Mouse (Mus musculus): Measurements from ENCODE around the gene Trpc7.

Gene Trpc7

DNA sequence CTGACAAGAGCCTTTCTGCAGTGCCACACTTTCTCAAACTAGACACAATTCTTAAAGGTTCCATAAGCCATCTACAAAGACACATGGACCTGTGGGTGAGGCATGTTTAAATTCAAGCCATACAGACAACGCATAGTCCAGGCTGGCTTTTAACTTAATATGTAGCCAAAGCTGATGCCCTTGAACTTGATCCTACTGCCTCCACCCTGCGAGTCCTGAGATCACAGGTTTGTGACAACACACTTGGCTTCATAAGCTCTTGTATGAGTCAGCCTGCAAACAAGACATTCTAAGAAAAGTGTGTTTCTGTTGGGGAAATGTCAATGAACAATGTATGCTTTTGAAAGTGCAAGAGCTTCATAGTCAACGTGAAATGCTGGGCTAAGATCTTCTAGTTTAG, 102.9 kb downstream of the Trpc7 start:
- DNase-seq (ENCODE audit: low read depth, low spot score), result no peak

- no peak for DNase-seq (ENCODE audit: low read depth, low spot score)
Measured at GRCm38 (mm10) chr13:56790683-56791082, 105.1 kb downstream of the Trpc7 start.

DNA sequence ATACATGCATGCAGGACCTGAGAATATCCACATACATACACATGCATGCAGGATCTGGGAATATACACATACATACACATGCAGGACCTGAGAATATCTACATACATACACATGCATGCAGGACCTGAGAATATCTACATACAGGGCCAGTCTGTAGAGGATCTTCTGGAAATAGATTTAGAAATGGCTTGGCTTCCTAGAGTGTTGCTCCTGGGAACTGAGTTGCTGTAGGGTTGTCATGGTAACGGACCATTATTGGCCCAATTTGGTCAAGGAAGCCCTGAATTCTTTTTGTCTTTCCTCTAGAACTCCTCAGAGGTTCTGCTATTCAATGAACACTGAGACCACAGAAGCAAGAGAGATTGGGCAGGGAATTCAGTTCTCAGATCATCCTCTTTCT, 113.2 kb downstream of the Trpc7 start:
- peak; percentile 11 for DNase-seq (ENCODE audit: low read depth, low spot score)

DNA sequence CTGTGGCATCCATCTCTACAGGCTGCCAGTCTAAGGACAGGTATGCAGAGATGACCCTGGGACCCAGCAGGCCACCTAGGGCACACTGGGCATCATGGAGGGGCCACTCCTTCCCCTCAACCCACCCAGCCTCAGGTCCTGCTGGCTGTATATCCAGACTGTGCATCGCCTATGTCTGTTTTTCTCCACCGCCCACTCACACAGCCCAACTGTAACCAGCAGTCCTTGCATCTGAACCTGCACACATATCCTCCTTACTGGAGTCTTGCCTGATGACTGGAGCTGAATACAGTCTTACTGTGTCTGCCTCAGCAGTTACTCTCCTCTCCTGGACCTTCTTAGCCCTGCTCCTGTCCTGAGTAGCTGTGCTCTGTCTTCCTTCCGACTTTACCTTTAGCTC, 114.1 kb downstream of the Trpc7 start:
- DNase-seq (ENCODE audit: low read depth, low spot score), result no peak

- DNase-seq (ENCODE audit: low read depth, low spot score), result peak; percentile 21
Measured at GRCm38 (mm10) chr13:56780746-56781469, 114.9 kb downstream of the Trpc7 start.

DNA sequence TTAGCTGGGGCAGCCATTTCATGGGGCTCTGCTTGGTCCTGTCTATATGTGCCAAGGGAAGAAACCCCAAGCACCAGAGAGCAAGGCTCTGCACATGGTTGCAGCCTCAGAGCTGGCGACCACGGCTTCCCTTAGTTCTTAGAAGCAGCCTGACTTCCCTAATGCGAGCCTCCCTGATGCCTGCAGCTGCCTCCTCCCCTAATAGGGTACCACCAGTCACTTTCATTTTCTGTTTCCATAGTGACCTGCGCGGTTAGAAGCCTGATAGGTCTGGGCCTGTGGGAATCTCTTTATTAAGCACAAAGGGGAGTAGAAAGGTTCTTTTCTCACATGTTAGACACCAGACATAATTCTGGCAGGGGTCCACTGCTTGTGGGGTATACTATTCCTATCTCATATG, 121.5 kb downstream of the Trpc7 start:
- peak; percentile 16 for DNase-seq (ENCODE audit: low read depth, low spot score)

DNA sequence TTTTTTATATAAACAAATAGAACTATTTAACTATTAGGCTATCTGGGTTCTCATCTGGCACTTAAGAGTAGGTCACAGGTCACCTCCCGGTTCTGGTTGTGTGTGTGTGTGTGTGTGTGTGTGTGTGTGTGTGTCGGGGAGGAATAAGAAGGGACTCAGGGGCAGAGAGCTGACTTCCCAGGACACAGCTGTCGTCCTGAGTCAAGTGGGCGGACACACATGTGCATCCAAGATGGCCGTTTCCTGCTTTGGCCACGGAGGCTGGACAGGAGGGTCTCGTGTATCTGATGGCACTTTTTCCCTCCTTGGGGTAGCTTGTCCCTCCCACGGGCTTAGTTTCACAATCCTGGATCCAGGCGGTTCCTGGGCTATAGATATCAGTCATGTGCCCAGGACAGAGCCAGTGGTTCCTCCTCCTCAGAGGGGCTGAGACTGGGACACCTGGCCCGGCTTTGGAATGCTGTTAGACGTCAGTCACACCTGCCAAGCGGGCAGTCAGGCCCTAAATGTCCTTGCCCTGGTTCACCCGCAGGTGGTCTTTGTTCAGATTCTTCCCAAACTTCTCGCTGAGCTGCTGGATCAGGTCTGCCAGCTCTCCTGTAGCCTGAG, 122.4 kb downstream of the Trpc7 start:
- DNase-seq (ENCODE audit: low read depth, low spot score), result no peak

DNA sequence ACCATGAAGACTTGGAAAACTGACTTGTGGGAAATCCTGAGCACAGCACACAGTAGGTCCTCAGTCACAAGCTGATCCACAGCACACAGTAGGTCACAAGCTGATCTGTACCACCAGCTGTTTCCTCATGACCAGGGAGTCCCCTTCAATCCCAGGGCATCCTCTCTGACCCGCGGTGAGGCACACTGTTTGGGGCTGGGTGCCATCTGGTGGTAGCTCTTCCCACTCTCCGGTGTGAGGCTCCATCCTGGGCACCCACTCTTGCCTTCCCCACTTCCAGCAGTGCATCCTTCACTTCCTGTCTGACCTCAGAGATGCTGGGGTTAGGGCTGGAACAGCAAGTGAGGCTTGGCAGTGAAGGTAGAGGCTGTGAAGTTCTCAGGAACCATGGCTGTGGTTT, 123.2 kb downstream of the Trpc7 start:
- no peak for DNase-seq (ENCODE audit: low read depth, low spot score)

GRCm38 (mm10) chr13:56770786-56771185, 125.0 kb downstream of the Trpc7 start:
- DNase-seq (ENCODE audit: low read depth, low spot score), result peak; percentile 38

DNA sequence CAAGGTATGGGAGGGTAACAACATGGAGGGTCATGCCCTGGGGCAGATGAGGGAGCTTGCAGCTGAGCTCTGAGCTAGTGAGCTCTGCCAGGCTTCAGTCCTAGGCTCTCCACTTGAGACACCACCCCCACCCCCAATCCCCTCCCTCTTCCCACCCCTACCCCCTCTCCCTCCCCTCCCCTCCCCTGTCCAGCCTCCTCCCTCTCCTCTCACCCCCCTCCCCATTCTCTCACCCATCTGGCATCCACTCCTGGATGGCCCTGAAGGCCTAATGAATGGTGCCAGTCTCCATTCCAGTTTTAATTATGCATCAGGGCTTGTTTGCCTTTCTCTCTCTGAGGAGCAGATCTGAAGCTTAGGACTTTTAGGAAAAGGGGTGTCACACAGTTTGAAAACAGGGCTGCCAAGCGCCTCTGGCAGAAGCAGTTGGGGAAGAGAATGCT, 125.6 kb downstream of the Trpc7 start:
- DNase-seq (ENCODE audit: low read depth, low spot score), result no peak

DNA sequence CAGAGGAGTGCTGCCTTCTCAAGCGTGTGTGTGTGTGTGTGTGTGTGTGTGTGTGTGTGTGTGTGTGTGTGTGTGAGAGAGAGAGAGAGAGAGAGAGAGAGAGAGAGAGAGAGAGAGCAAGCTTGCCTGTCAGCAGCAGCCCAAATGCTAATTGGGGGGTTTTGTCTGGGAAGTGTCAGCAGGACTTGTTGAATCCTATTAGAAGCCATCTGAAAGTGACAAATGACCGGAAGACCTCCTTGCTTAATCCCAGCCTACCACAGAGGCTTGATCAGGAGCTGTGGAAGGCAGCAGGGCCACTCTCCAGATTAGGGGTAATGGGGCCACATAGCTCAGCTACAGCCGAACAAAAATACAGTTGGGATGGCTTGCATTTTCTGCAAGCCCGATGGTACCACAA, 126.4 kb downstream of the Trpc7 start:
- DNase-seq (ENCODE audit: low read depth, low spot score), result no peak

DNA sequence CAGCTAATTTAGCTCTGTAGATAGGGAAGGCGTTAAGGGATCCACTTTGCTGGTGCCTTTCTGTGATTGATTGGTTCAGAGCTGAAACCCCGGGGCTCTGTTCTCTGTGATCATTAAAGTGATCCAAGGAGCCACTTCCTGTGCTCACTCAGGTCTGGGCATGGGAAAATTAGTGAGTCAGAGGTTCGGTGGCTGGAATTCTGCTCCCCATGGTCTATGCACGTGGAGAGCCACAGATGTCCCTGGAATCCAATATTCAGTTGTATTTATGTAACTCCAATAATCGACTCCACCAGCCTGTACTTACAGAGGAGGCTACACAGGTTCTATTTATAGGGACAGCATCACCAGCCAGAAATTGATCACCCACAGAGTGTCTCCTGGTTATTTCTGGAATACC, 129.6 kb downstream of the Trpc7 start:
- no peak for DNase-seq (ENCODE audit: low read depth, low spot score)

- peak; percentile 41 for DNase-seq (ENCODE audit: low read depth, low spot score)
Measured at GRCm38 (mm10) chr13:56765284-56766032, 130.3 kb downstream of the Trpc7 start.

DNA sequence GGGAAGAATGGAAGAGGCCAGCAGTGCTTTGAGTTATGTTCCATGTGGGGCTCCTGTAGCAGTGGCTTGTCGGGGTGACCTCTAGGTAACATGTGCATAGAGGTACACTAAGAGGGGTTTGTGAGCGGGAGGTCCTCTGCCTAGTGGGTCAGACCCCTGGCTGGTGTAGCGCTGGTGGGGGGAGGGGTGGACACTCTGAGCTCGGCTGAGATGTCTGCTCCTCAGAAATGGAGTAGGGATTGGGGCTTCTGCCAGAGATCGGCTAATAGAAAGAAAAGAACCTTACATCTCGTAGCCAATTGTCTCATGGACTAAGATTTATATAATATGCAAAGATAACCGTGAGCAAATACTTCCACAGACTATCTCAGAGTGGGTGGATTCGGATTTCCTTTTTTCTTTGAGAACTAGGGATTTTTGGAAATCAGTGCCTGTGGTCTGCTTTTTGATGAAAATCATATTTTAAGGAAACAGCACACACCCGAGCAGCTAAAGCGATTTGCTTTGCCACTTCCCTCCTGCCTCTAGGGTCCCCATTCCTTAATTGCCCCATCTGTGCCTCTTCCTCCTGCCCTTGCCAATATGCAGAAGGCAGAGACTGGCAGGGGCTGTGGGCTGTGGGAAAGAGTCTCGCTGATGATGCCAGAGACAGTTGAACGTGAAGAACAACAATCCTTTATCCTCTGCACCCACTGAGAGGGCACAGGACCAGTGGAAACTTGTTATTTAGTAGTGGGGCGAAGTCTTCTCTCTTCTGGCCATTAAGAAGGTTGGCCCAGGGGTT, 133.2 kb downstream of the Trpc7 start:
- DNase-seq (ENCODE audit: low read depth, low spot score), result no peak

GRCm38 (mm10) chr13:56758492-56758891, 137.3 kb downstream of the Trpc7 start:
- DNase-seq (ENCODE audit: low read depth, low spot score), result peak; percentile 83

DNA sequence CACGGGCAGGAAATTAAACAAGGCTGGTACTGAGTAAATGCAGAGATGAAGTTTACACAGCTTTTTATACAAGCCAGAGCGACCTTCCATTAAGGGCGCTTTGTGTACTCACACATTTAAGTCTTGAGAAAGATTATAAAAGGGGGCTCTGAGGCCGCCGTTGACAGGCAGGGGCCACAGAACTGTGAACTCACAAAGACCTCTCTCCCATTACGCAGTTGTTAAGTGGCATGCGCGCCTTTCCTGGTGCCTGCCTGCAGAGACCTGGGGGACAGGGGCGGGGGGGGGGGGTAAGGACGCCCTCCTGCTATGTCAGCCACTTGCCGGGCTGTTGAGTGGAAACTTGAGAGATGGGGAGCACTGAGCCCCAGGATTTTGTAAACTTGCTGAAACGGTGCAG, 138.6 kb downstream of the Trpc7 start:
- no peak for DNase-seq (ENCODE audit: low read depth, low spot score)

- peak; percentile 55 for DNase-seq (ENCODE audit: low read depth, low spot score)
Measured at GRCm38 (mm10) chr13:56755871-56756270, 139.9 kb downstream of the Trpc7 start.

GRCm38 (mm10) chr13:56753192-56753951, 142.4 kb downstream of the Trpc7 start, which contains the start of gene Gm45623:
Gene Gm45623, minus strand, starts transcription at chr13:56753827.
- DNase-seq (ENCODE audit: low read depth, low spot score), result peak; percentile 48

DNA sequence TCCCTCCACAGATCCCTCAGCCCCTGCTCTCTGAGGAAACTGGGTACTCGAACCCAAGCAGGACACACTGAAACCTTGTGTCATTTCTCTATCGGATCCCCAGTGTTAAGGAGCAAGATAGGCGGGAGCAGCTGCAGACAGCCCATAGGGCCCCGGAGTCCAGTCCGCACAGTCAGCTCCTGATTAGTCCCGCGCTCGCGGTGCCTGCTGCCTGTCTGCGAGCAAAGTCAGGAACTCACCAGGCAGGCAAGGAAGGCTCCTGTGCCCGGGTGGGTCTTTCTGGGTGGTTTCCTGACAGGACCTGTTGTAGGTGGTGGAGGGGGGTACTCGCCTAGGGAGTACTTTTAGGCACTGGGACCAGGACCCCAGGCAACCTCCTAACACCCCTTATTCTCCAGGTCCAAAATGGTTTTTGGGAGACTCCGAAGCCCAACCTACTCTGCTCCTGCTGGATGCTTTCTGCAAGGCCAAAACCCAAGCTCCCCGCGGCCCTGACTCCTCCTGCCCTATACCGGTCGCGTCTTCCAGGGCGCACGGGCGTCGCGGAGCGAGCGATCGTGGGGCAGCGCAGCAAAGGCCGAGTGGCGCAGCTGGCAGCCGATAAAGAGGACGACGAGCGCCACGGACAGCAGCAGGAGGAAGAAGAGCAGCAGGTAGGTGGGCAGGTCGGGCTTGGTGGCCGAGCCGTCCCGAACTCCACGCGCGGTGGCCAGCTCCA, 143.2 kb downstream of the Trpc7 start:
- peak; percentile 27 for DNase-seq (ENCODE audit: low read depth, low spot score)

- DNase-seq (ENCODE audit: low read depth, low spot score), result no peak
Measured at GRCm38 (mm10) chr13:56751774-56752173, 144.0 kb downstream of the Trpc7 start.

Measured in R1 (cell line).